Mouse (Mus musculus) liver, embryonic 14.5 days (tissue): ENCODE measurements around the gene Fam13c. TPM values are rescaled to one million over a fixed set of nuclear protein-coding genes. Genes with fewer than 3 reads are reported as not detected.

ENCODE experiments used
- ATAC-seq: fragments of 200-750 bp; cut with Nextera tagmentation; 2 replicates; pipeline ENCODE4 v1.8.0; 2017; ENCODE audit warnings: moderate number of reproducible peaks, mild to moderate bottlenecking, moderate library complexity; ENCODE audit not compliant: insufficient read depth
- DNase-seq, 3 experiments: peaks; one replicate each; pipeline ENCODE4 v3.0.0-alpha.2; 2012 to 2013; ENCODE audit warnings: low read depth in 3 of 3, low spot score in 3 of 3
- H3K27ac ChIP-seq: fragments of 300-500 bp; sonication (generic); 2 replicates; pipeline ENCODE4 v1.5.1; 2014; ENCODE audit warnings: moderate library complexity, mild to moderate bottlenecking, control low read depth, inconsistent platforms
- H3K27me3 ChIP-seq: fragments of 300-500 bp; sonication (generic); 2 replicates; pipeline ENCODE4 v1.6.1; 2014; ENCODE audit warnings: mild to moderate bottlenecking, low read length, moderate library complexity; ENCODE audit not compliant: control insufficient read depth, insufficient read depth
- H3K36me3 ChIP-seq: fragments of 300-500 bp; sonication (generic); replicated peaks from 2 replicates; pipeline ENCODE4 v1.6.1; 2014; ENCODE audit warnings: low read depth; ENCODE audit not compliant: control insufficient read depth, insufficient read depth
- H3K4me1 ChIP-seq, 2 experiments: fragments of 200-500 bp in 1 of 2; fragments of 300-500 bp in 1 of 2; sonication (generic) in 1 of 2; replicated peaks; 2 replicates each; pipeline ENCODE4 v1.6.1; 2012 to 2014; ENCODE audit warnings: antibody characterized with exemption in 1 of 2, inconsistent platforms in 1 of 2, low read length in 1 of 2; ENCODE audit not compliant: control insufficient read depth in 2 of 2, insufficient read depth in 2 of 2
- H3K4me2 ChIP-seq: fragments of 300-500 bp; sonication (generic); 2 replicates; pipeline ENCODE4 v1.6.1; 2014; ENCODE audit warnings: low read depth, mild to moderate bottlenecking, control low read depth, moderate library complexity
- H3K4me3 ChIP-seq, 2 experiments: fragments of 200-500 bp in 1 of 2; fragments of 300-500 bp in 1 of 2; sonication (generic) in 1 of 2; 2 replicates each; pipeline ENCODE4 v1.5.1; 2012 to 2014; ENCODE audit warnings: low read depth in 2 of 2, low read length in 2 of 2, mild to moderate bottlenecking in 2 of 2, control low read depth in 1 of 2, inconsistent platforms in 1 of 2, moderate library complexity in 1 of 2; ENCODE audit not compliant: insufficient read depth in 1 of 2
- H3K9ac ChIP-seq: fragments of 300-500 bp; sonication (generic); replicated peaks from 2 replicates; pipeline ENCODE4 v1.6.1; 2014; ENCODE audit warnings: mild to moderate bottlenecking, control low read depth, moderate library complexity
- H3K9me3 ChIP-seq: fragments of 300-500 bp; sonication (generic); 2 replicates; pipeline ENCODE4 v1.6.1; 2016; ENCODE audit warnings: low read length, mixed read lengths; ENCODE audit not compliant: control insufficient read depth
- CTCF ChIP-seq: IDR thresholded peaks from 2 replicates; pipeline ENCODE4 v1.5.1; 2016; ENCODE audit warnings: antibody characterized with exemption, low read depth, control low read depth
- EP300 ChIP-seq: IDR thresholded peaks from 2 replicates; pipeline ENCODE4 v1.6.1; 2016; ENCODE audit warnings: antibody characterized with exemption, low read depth
- WGBS: fragments of 180-500 bp; shearing (Covaris S2); extraction: QIAGEN DNeasy Blood & Tissue Kit; methylation state at CpG from one replicate; pipeline ENCODE4 v1.1.7; 2014; ENCODE audit not compliant: insufficient replicate concordance; 5-methylcytosine and 5-hydroxymethylcytosine counted together
- polyA plus RNA-seq, 2 experiments: library from polyadenylated mRNA; depleted of rRNA in 1 of 2; stranded (reverse) in 1 of 2; unstranded in 1 of 2; fragments of >200 nt; fragmentation: Nextera tagmentation in 1 of 2; extraction: Ambion mirVana in 1 of 2; gene quantifications; 2 replicates each; pipeline versions ENCODE4 v1.2.1 to v1.2.3; 2012 to 2014

The Fam13c gene
- polyA plus RNA-seq, 2 experiments = 0.08 to 0.11 TPM

DNA sequence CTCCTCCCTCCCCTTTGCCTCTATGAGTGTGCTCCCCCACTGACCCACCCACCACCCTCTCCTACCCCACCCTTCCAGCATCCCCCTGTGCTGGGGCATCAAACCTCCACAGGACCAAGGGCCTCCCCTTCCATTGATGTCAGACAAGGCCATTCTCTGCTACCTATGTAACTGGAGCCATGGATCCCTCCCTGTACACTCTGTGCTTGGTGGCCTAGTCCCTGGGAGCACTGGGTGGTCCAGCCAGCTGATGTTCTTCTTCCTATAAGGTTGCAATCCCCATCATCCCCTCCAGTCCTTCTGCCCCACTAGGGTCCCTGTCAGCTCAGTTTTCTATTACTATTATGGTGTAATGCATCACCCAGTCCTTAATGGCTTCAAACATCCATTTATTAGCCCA is 65.1 kb downstream of the Fam13c start:
- no peak overlapping the region for H3K9ac ChIP-seq
- no peak overlapping the region for H3K4me3 ChIP-seq
- no peak for ATAC-seq
- H3K36me3 ChIP-seq = no peaks in the 10 kb centered on the region
- no peaks in the 10 kb centered on the region for H3K9me3 ChIP-seq
- no peak overlapping the region for H3K4me2 ChIP-seq
- H3K27ac ChIP-seq = no peak overlapping the region
- H3K4me1 ChIP-seq = no peaks in the 10 kb centered on the region
- DNase-seq = no peak
- TF ChIP-seq CTCF (no peak), EP300 (no peak)
- H3K27me3 ChIP-seq = no peaks in the 10 kb centered on the region

DNA sequence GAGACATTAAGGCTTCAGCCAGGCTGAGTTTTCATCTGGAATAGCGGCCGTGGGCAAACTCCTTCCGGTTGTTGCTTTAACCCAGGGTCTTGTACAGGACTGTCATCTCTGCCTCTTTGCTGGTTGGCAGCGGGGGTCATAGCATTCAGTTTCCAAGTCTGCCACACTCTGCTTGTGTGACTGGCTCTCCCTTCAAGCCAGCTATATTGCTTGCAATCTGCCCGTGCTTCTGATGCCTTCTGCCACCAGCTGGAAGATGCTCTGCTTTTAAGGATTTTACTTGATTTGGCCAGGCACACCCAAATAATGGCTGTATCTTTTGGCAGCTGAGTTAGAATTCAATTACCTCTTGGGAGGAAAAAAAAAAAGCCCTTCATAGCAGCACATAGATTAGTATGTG is 65.6 kb downstream of the Fam13c start:
- no peak for DNase-seq
- Histone ChIP-seq H3K4me3 (no peak overlapping the region), H3K36me3 (no peaks in the 10 kb centered on the region), H3K9ac (no peak overlapping the region), H3K4me1 (no peaks in the 10 kb centered on the region), H3K27ac (no peak overlapping the region), H3K9me3 (no peaks in the 10 kb centered on the region), H3K27me3 (no peaks in the 10 kb centered on the region), H3K4me2 (no peak overlapping the region)
- TF ChIP-seq EP300 (no peak), CTCF (no peak)
- ATAC-seq = no peak
- 64% methylated on average over 5 of the region's 5 CpGs for WGBS

DNA sequence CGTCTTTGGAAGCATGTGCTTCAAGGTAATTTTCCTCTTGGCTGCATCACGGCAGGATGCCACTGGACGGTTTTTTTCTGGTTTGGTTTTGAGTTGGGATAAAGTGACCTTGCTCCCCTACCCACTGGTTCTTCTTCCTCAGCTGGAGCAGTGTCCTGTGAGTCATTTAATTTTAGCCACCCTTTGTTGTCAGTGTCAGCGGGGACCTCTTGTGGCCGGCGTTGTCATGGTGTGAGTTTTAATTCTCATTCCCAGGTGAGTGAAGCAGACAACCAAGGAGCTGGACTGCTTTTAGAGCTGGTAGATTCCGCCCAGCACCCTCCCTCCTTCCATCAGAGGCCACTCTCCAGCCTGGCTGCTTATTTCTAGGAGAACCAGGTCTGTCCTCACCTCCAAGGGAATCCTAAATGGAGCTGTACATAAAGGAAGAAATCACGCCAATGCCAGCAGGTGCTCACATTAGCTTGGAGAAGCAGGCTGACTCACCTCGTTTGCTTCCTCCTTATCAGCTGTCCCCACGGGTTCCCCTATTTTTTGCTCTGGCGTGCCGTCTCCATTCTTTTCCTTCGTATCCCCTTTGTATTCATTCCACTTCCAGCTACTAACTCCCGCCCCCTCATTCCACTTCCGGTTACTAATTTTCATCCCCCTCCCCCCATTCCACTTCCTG is 66.4 kb downstream of the Fam13c start:
- no peaks in the 10 kb centered on the region for H3K27me3 ChIP-seq
- H3K27ac ChIP-seq = no peak overlapping the region
- H3K9me3 ChIP-seq = no peaks in the 10 kb centered on the region
- ATAC-seq (no peak), DNase-seq (no peak)
- H3K9ac ChIP-seq = no peak overlapping the region
- H3K36me3 ChIP-seq = no peaks in the 10 kb centered on the region
- no peak for TF ChIP-seq EP300
- no peak for TF ChIP-seq CTCF
- H3K4me2 ChIP-seq = no peak overlapping the region
- no peaks in the 10 kb centered on the region for H3K4me1 ChIP-seq
- 43% methylated on average over 15 of the region's 15 CpGs for WGBS
- no peak overlapping the region for H3K4me3 ChIP-seq

DNA sequence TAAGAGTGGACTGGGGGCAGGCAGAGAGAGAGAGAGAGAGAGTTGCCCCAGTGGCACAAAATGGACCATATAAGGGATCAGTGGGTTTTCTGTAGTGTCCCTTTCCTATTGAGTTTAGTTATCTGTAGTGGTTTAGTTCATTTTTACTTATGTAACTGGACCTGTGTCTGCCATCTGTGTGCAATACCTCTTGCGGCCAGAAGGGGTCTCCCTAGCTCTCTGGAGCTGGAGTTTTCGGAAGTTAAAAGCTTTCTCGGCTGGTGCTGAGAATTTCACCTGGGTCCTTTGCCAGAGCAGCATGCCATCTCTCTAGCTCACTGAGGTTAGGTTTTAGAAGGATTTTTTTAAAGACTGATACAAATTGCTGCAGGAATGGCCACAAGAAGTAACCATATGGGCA is 67.6 kb downstream of the Fam13c start:
- TF ChIP-seq CTCF (peak; percentile 57), EP300 (no peak)
- no peak for DNase-seq

DNA sequence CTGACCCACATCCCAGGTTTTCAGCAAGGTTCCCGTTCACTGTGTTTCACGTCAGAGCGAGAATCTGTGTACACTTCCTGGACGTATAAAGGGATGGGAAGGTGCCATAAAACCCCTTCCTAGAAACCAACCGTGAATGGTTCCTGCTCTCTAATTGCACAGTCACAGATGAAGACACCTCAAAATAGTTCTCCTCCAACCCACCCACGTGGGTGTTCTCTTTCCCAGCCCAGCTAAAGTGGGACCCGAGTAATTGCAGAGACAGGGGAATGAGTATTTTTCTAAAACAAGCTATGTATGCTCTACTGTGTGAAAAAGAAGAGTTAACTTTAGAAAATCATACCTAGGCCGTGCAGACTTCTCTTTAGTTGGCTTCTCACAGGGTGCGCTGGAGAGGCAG is 74.6 kb downstream of the Fam13c start:
- no peaks in the 10 kb centered on the region for H3K27me3 ChIP-seq
- ATAC-seq = no peak
- H3K4me2 ChIP-seq = no peak overlapping the region
- WGBS = 62% methylated on average over 9 of the region's 9 CpGs
- H3K4me1 ChIP-seq = no peaks in the 10 kb centered on the region
- H3K36me3 ChIP-seq = no peaks in the 10 kb centered on the region
- no peak for DNase-seq
- no peak for TF ChIP-seq CTCF
- TF ChIP-seq EP300 = no peak
- no peak overlapping the region for H3K4me3 ChIP-seq
- H3K9me3 ChIP-seq = no peaks in the 10 kb centered on the region
- H3K9ac ChIP-seq = no peak overlapping the region
- H3K27ac ChIP-seq = no peak overlapping the region

More for the DNA sequence above, 67.6 kb downstream of the Fam13c start:
- Histone ChIP-seq H3K4me3 (no peak overlapping the region), H3K36me3 (no peaks in the 10 kb centered on the region), H3K4me1 (no peaks in the 10 kb centered on the region), H3K27ac (no peak overlapping the region), H3K9me3 (no peaks in the 10 kb centered on the region), H3K27me3 (no peaks in the 10 kb centered on the region), H3K4me2 (no peak overlapping the region), H3K9ac (no peak overlapping the region)
- no peak for ATAC-seq
- WGBS = 68% methylated on average over 3 of the region's 3 CpGs
